Mouse (Mus musculus) CD4-positive, CD25-positive, alpha-beta regulatory T cell, adult 2 months (primary cell): ENCODE measurements around the gene Barhl2.

Source experiments
- DNase-seq: peaks from one replicate; pipeline ENCODE4 v3.0.0-alpha.2; 2012; ENCODE audit warnings: low read depth, low spot score

The Barhl2 gene

GRCm38 (mm10) chr5:106415734-106416133, 42.2 kb downstream of the Barhl2 start:
- DNase-seq = no peak

- DNase-seq = no peak
Observed at GRCm38 (mm10) chr5:106402761-106403160, 55.2 kb downstream of the Barhl2 start.
